Mouse (Mus musculus) limb, embryonic 13.5 days (tissue): ENCODE results near the gene Ucp3. TPM values are rescaled to one million over a fixed set of nuclear protein-coding genes. Genes with fewer than 3 reads are reported as not detected.
A peak's percentile ranks its signal among the peaks of the same experiment; 100 is the strongest.

ENCODE experiments used
- ATAC-seq: fragments of 200-750 bp; cut with Nextera tagmentation; 2 replicates; pipeline ENCODE4 v1.8.0; 2017; ENCODE audit warnings: low read depth, moderate number of reproducible peaks, moderate TSS enrichment; ENCODE audit not compliant: low FRiP score
- H3K27ac ChIP-seq: fragments of 300-500 bp; sonication (generic); 2 replicates; pipeline ENCODE4 v1.5.1; 2015; ENCODE audit warnings: inconsistent platforms, mild to moderate bottlenecking, moderate library complexity
- H3K27me3 ChIP-seq: fragments of 300-500 bp; sonication (generic); 2 replicates; pipeline ENCODE4 v1.6.1; 2015; ENCODE audit warnings: mild to moderate bottlenecking, inconsistent platforms
- H3K36me3 ChIP-seq: fragments of 300-500 bp; sonication (generic); 2 replicates; pipeline ENCODE4 v1.6.1; 2015; ENCODE audit warnings: inconsistent platforms, mild to moderate bottlenecking, moderate library complexity
- H3K4me1 ChIP-seq: fragments of 300-500 bp; sonication (generic); 2 replicates; pipeline ENCODE4 v1.6.1; 2015; ENCODE audit warnings: inconsistent platforms
- H3K4me2 ChIP-seq: fragments of 300-500 bp; sonication (generic); replicated peaks from 2 replicates; pipeline ENCODE4 v1.6.1; 2015; ENCODE audit warnings: inconsistent platforms, mild to moderate bottlenecking, moderate library complexity
- H3K4me3 ChIP-seq: fragments of 300-500 bp; sonication (generic); 2 replicates; pipeline ENCODE4 v1.5.1; 2015; ENCODE audit warnings: moderate library complexity, mild to moderate bottlenecking, inconsistent platforms
- H3K9ac ChIP-seq: fragments of 300-500 bp; sonication (generic); 2 replicates; pipeline ENCODE4 v1.6.1; 2015; ENCODE audit warnings: mild to moderate bottlenecking, inconsistent platforms
- H3K9me3 ChIP-seq: fragments of 300-500 bp; sonication (generic); 2 replicates; pipeline ENCODE4 v1.6.1; 2016; ENCODE audit warnings: inconsistent platforms
- WGBS: fragments of 180-500 bp; shearing (Covaris S2); methylation state at CpG from one replicate; pipeline ENCODE4 v1.1.7; 2015; 5-methylcytosine and 5-hydroxymethylcytosine counted together
- polyA plus RNA-seq: library from polyadenylated mRNA; unstranded; fragments of >200 nt; fragmentation: Nextera tagmentation; extraction: Ambion mirVana; gene quantifications from 2 replicates; pipeline ENCODE4 v1.2.1, GENCODE M21; 2015

The Ucp3 gene
- polyA plus RNA-seq, 1 experiment from 2014 or later: 0.08 TPM

DNA sequence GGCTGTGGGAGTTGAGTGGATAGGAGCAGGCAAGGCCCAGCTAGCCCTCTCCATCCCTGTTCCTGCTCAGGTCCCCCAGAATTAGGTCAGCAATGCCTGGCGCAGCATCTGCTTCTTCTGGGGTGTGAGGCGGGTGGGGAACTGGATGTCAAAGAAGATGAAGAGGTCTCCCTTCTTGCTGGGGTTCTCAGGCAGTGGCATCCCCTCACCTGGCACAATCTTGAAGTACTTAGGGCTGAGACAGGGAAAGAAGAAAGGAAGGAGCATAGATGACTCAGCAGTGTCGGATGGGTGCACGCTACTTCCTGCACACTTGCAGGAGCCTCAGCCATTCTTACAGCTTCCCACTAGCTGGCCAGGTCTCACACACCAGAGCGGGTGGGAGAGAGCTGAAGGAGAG lies 30.3 kb downstream of the Ucp3 start:
- Histone ChIP-seq H3K36me3 (peaks cover 21% of the 10 kb centered on the region), H3K9ac (no peak overlapping the region), H3K27ac (no peak overlapping the region), H3K4me1 (peaks cover 4% of the 10 kb centered on the region), H3K4me2 (no peak overlapping the region), H3K9me3 (no peaks in the 10 kb centered on the region), H3K4me3 (no peak overlapping the region), H3K27me3 (no peaks in the 10 kb centered on the region)
- 91% methylated on average over 5 of the region's 5 CpGs for WGBS
- ATAC-seq: no peak

DNA sequence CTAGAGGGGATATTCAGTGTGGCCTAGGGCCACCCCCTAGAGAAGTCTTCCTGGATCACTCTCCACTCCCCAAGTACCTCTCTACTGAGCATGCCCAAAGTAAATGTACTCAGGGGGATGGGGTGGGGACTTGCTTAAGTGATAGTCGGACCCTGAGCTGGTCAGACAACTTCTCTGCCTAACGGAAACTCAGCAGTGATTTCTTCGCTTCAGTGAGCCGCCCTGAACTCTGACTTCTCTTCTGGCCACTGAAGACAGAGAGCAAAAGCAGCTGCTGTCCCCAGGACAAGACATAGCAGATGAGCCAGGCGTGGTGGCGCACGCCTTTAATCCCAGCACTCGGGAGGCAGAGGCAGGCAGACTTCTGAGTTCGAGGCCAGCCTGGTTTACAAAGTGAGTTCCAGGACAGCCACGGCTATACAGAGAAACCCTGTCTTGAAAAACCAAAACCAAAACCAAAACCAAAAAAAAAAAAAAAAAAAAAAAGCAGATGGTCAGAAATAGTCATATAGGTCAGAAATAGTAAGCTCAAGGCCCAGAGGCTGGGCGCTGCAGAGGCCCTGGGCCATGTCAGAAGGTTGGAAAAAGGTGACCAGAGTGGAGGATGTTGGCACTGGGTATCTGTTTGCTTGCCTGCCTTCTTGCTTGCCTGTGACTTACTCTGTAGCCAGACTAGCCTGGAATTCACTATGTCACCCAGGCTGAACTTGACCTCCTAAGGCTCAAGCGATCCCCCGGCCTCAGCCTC lies 32.1 kb downstream of the Ucp3 start:
- no peak for ATAC-seq
- no peak overlapping the region for H3K4me3 ChIP-seq
- H3K36me3 ChIP-seq: peaks cover 2% of the 10 kb centered on the region; the same call in 1 of the 2 replicates
- H3K27me3 ChIP-seq: no peaks in the 10 kb centered on the region
- H3K9ac ChIP-seq: no peak overlapping the region
- 86% methylated on average over 13 of the region's 13 CpGs for WGBS
- H3K4me2 ChIP-seq: no peak overlapping the region
- peaks cover 10% of the 10 kb centered on the region for H3K4me1 ChIP-seq
- no peak overlapping the region for H3K27ac ChIP-seq
- no peaks in the 10 kb centered on the region for H3K9me3 ChIP-seq

DNA sequence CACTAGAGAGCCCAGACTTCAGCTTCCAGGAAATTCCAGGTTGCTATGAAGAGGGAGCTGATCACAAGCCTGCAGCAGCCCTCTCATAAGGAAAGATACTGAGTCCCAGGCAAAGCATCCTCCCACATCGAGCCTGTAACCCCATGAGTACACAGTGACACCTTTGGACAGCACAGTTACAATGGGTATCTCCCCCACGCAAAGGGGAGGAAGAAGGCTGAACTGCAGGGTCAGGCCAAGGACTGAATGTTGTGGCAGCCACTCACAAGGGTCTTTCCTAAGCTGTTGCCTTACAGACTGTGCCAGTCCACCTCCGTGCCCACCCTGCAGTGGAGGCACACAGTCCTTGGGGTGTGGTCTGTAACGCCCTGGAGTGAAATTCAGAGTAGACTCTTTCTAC lies 33.7 kb downstream of the Ucp3 start:
- Histone ChIP-seq H3K9ac (no peak overlapping the region), H3K4me2 (no peak overlapping the region), H3K36me3 (no peaks in the 10 kb centered on the region), H3K9me3 (no peaks in the 10 kb centered on the region), H3K27me3 (peaks cover under 1% of the 10 kb centered on the region; the same call in 1 of the 2 replicates), H3K4me3 (no peak overlapping the region), H3K27ac (no peak overlapping the region), H3K4me1 (peaks cover 8% of the 10 kb centered on the region)
- 81% methylated on average over 4 of the region's 4 CpGs for WGBS
- ATAC-seq: no peak

DNA sequence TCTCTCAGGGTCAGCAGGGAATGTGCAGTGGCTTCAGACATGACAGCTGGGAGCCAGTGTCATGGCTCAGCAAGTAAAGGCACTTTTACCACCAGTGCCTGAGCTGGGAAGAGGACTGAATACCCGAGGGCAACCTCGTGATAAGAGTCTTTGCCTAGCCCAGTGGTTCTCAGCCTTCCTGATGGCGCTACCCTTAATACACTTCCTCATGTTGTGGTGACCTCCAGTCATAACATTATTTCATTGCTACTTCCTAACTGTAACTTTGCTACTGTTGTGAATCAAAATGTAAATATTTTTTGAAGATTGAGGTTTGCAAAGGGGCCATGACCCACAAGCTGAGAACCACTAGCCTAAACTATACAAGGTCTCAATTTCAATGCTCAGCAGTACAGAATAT lies 35.9 kb downstream of the Ucp3 start:
- ATAC-seq: no peak
- peaks cover 8% of the 10 kb centered on the region for H3K4me1 ChIP-seq
- WGBS: 54% methylated on average over 3 of the region's 3 CpGs
- peaks cover 5% of the 10 kb centered on the region; the same call in 1 of the 2 replicates for H3K27me3 ChIP-seq
- H3K9me3 ChIP-seq: no peaks in the 10 kb centered on the region
- H3K9ac ChIP-seq: no peak overlapping the region
- no peak overlapping the region for H3K27ac ChIP-seq
- H3K4me2 ChIP-seq: no peak overlapping the region
- no peaks in the 10 kb centered on the region for H3K36me3 ChIP-seq
- no peak overlapping the region for H3K4me3 ChIP-seq

DNA sequence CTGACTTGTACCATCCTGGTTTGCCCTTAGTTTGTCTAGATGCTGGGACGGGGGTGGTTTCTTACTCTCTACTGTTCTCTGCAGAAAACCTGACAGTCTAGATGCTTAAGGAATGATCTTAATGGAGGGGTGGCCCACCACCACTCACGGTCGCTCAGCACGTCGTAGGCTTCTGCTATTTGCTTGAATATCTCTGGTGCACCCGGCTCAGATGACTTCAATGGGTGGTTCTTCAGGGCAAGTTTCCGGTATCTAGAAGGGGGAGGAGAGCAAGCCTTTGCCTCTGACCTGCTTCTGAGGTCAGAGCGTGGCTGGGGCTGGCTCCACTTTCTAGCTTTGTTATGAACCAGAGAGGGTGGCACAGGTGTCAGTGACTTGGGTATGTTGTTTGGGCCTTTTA lies 38.8 kb downstream of the Ucp3 start:
- Histone ChIP-seq H3K27ac (no peak overlapping the region), H3K9ac (no peak overlapping the region), H3K36me3 (no peaks in the 10 kb centered on the region), H3K9me3 (no peaks in the 10 kb centered on the region), H3K4me1 (peaks cover 8% of the 10 kb centered on the region), H3K4me2 (no peak overlapping the region), H3K27me3 (peaks cover 5% of the 10 kb centered on the region; the same call in 1 of the 2 replicates), H3K4me3 (no peak overlapping the region)
- ATAC-seq: no peak
- 73% methylated on average over 8 of the region's 8 CpGs for WGBS

DNA sequence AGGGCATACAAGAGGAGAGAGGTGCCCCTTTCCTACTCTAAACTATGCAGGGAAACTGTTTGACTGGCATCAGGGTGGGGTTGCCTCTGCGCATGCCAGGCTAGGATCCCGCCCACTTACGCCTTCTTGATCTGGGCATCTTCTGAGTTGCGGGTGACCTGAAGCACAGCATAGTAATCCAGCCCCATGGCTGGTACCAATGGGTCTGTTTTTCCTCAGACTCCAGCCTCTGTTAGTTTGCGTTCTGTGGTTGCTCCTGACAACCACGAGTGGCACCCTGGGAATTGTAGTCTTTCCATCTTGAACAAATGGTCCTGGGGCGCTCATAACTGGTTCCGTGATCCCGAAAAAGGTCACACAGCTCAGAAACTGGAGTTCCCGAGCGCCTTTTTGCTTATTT lies 41.8 kb downstream of the Ucp3 start, which contains the start of gene Dnajb13:
Gene Dnajb13 (minus strand): TSS at position 388 of the 400 bp plus-strand sequence.
- no peak for ATAC-seq
- WGBS: 46% methylated on average over 11 of the region's 11 CpGs
- 0 out of 2 replicates have a peak within 1 kb of the TSS, but pooled peaks have one; percentile 28 for H3K4me2 ChIP-seq

DNA sequence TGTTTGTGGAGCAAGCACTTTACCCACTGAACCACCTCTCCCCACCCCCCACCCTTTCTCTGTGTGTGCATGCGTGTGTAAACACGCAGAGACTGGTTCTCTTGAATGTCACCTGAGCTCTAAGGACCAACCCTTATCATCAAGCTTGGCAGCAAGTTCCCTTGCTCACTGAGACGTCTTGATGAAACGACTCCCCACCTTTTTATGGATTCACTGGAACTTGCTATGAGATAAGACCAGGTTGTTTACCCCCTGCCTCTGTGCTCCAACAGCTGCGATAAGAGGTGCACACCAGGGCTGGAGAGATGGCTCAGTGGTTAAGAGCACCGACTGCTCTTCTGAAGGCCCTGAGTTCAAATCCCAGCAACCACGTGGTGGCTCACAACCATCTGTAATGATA lies 47.4 kb downstream of the Ucp3 start:
- Histone ChIP-seq H3K36me3 (no peaks in the 10 kb centered on the region), H3K27ac (no peak overlapping the region), H3K9me3 (no peaks in the 10 kb centered on the region), H3K4me3 (no peak overlapping the region), H3K9ac (no peak overlapping the region), H3K4me1 (no peaks in the 10 kb centered on the region), H3K27me3 (no peaks in the 10 kb centered on the region), H3K4me2 (no peak overlapping the region)
- ATAC-seq: no peak
- 65% methylated on average over 7 of the region's 7 CpGs for WGBS

More for the DNA sequence above, 41.8 kb downstream of the Ucp3 start, which contains the start of gene Dnajb13:
- H3K9me3 ChIP-seq: no peaks in the 10 kb centered on the region
- H3K27ac ChIP-seq: no peak within 1 kb of the TSS
- no peak within 1 kb of the TSS for H3K4me3 ChIP-seq
- no peaks in the 10 kb centered on the region for H3K4me1 ChIP-seq
- no peak within 1 kb of the TSS for H3K9ac ChIP-seq
- H3K27me3 ChIP-seq: peaks cover 5% of the 10 kb centered on the region; the same call in 1 of the 2 replicates
- H3K36me3 ChIP-seq: no peaks in the 10 kb centered on the region

DNA sequence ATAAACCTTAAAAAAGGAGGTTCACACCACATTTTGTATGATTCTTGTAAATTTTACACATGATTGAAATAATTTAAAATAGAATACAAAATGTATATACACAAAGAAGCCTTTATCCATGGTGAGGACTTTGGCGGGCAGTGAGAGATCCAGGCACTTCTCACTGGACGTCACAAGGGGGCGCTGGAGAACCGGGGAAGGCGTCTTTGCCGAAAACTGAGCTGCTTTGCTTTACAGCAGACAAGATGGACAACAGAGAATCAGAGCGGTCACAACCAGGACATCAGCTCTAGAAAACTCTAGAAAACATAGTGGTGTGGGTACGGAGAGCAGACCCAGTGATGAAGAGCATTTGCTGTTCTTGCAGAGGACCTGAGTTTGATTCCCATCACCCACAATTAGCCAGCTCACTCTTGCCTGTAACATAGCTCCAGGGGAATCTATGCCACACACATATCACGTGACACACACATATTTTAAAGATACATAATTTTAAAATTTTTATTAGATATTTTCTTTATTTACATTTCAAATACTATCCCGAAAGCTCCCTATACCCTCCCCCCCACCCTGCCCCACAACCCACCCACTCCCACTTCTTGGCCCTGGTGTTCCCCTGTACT lies 48.0 kb downstream of the Ucp3 start:
- no peaks in the 10 kb centered on the region for H3K27me3 ChIP-seq
- H3K27ac ChIP-seq: no peak overlapping the region
- peak; percentile 67 for ATAC-seq
- 24% methylated on average over 10 of the region's 10 CpGs for WGBS
- no peak overlapping the region for H3K9ac ChIP-seq
- peak overlapping the region; percentile 35; the same call in 1 of the 2 replicates for H3K4me2 ChIP-seq
- H3K9me3 ChIP-seq: no peaks in the 10 kb centered on the region
- H3K4me1 ChIP-seq: no peaks in the 10 kb centered on the region
- no peaks in the 10 kb centered on the region for H3K36me3 ChIP-seq
- H3K4me3 ChIP-seq: no peak overlapping the region

DNA sequence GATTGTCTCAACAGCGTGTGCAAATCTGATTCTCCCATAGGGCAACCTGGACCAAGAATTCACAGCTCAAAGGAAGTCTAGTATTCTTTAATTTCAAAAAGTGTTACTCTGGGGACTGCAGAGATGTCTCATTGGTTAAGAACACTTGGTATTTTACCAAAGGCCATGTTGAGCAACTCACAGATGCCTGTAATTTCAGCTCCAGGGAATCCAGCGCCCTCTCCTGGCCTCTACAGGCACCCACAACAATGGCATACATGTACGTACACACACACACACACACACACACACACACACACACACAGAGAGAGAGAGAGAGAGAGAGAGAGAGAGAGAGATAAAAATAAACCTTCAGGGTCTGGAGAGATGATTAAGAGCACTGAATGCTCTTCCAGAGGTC lies 49.4 kb downstream of the Ucp3 start:
- no peak for ATAC-seq
- Histone ChIP-seq H3K9me3 (no peaks in the 10 kb centered on the region), H3K36me3 (no peaks in the 10 kb centered on the region), H3K27me3 (no peaks in the 10 kb centered on the region), H3K27ac (no peak overlapping the region), H3K4me1 (no peaks in the 10 kb centered on the region), H3K4me2 (no peak overlapping the region), H3K4me3 (no peak overlapping the region), H3K9ac (no peak overlapping the region)
- 73% methylated on average over 3 of the region's 3 CpGs for WGBS

DNA sequence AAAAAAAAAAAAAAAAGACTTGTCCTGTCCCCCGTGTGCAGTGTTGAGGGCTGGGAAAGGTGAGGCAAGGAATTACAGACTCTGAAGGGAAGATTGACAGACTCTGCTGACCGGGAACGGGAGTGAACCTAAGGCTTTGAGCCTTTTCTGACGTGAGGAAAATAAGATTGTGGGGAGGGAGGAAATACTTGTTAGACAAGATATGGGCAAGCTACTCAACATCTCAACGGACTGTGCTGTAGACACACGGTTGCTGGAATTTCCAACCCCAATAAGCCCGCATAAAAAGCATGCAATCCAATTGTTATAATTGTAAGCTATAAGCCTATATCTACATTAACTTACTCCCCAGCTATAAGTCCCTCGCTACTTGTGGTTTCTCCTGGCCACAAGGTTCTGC lies 51.9 kb downstream of the Ucp3 start:
- ATAC-seq: no peak
- H3K27me3 ChIP-seq: no peaks in the 10 kb centered on the region
- H3K27ac ChIP-seq: no peak overlapping the region
- no peak overlapping the region for H3K4me3 ChIP-seq
- no peaks in the 10 kb centered on the region for H3K4me1 ChIP-seq
- no peak overlapping the region for H3K9ac ChIP-seq
- H3K4me2 ChIP-seq: no peak overlapping the region
- H3K36me3 ChIP-seq: no peaks in the 10 kb centered on the region
- H3K9me3 ChIP-seq: no peaks in the 10 kb centered on the region
- WGBS: 70% methylated on average over 8 of the region's 8 CpGs

DNA sequence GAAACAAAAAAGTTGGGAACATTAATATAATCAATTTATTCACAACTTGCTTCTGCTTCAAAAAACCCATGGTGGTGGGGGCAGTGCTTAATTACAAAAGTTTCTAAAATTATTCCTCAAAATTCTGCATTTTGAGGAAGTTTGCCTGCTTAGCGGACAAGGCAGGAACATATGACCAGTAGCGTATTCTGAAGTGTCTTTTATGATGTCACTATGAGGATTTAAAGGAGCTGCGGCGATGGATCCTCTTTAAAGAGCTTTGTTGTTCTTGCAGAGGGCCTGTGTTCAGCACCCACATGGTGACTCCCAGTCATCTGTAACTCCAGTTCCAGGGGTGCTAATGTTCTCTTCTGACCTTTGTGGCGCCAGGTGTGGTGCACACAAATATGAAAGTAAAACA lies 58.0 kb downstream of the Ucp3 start:
- WGBS: 93% methylated on average over 5 of the region's 5 CpGs
- H3K4me3 ChIP-seq: no peak overlapping the region
- ATAC-seq: no peak
- H3K9me3 ChIP-seq: 0 out of 2 replicates have a peak, but pooled peaks cover 3% of the 10 kb centered on the region
- no peak overlapping the region for H3K4me2 ChIP-seq
- no peak overlapping the region for H3K9ac ChIP-seq
- no peaks in the 10 kb centered on the region for H3K36me3 ChIP-seq
- H3K4me1 ChIP-seq: no peaks in the 10 kb centered on the region
- no peaks in the 10 kb centered on the region for H3K27me3 ChIP-seq
- no peak overlapping the region for H3K27ac ChIP-seq

DNA sequence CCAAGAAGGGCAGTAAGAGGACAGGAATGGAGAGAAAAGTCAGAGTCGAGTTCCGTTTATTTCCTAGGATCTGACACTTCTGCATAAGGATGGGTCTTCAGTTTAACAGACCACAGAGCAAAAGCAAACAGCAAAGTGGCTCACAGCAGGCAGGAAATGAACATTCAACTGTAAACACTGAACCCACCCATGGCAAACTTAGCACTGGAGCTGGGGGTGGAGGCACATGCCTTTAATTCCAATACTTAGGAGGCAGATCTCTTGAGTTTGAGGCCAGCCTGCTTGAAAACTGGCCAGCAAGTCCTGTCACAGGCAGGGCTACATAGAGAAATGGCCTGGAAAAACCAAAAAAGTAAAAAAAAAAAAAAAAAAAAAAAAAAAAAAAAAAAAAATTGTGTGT lies 60.7 kb downstream of the Ucp3 start:
- H3K4me1 ChIP-seq: peaks cover 11% of the 10 kb centered on the region
- WGBS: 65% methylated on average over 2 of the region's 2 CpGs
- no peak overlapping the region for H3K27ac ChIP-seq
- H3K9ac ChIP-seq: no peak overlapping the region
- no peaks in the 10 kb centered on the region for H3K27me3 ChIP-seq
- no peak for ATAC-seq
- no peak overlapping the region for H3K4me3 ChIP-seq
- H3K9me3 ChIP-seq: 0 out of 2 replicates have a peak, but pooled peaks cover 3% of the 10 kb centered on the region
- no peak overlapping the region for H3K4me2 ChIP-seq
- no peaks in the 10 kb centered on the region for H3K36me3 ChIP-seq
